Mouse (Mus musculus): Measurements from ENCODE around the gene Cdh23.

Cdh23 gene

DNA sequence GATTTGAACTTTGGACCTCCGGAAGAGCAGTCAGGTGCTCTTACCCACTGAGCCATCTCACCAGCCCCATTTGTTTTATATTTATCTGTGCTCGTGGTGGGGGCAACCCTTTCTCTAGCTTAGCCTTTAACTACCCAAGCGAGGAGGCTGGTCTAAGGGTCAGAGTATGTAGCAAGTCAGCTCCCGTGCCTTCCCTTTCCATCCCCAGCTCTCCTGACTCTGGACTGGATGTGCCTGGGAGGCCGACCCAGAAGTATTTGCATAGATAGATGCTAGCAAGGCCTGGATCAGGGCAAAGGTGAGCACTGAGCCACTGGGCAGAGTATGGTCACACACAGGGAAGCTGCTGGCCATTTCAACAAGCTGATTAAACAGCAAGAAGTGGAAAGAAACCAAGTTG is 12.5 kb upstream of the Cdh23 start:
- DNase-seq (ENCODE audit: low read depth, low spot score) = no peak

DNA sequence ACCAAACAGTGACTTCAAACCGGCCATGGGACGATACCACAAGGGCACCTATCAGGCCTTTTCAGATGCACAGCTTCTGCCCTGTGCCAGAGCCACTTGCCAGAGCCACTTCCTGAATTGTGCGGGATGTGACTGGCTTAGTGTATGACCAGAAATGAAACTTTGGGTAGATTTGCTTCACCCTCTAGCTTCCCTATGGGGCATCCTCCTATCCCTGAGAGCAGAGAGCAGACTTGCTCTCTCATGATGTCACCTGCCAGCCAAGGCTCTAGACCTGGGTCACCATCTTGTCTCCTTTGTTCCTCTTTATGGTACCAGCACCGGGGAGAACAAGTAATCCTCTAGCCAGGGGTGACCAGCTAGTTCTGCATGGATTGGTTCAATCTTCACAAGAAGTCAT is 10.0 kb upstream of the Cdh23 start:
- no peak for DNase-seq (ENCODE audit: low read depth, low spot score)

GRCm38 (mm10) chr10:60705134-60705533 is 8.8 kb upstream of the Cdh23 start:
- DNase-seq (ENCODE audit: low read depth, low spot score) = no peak

DNA sequence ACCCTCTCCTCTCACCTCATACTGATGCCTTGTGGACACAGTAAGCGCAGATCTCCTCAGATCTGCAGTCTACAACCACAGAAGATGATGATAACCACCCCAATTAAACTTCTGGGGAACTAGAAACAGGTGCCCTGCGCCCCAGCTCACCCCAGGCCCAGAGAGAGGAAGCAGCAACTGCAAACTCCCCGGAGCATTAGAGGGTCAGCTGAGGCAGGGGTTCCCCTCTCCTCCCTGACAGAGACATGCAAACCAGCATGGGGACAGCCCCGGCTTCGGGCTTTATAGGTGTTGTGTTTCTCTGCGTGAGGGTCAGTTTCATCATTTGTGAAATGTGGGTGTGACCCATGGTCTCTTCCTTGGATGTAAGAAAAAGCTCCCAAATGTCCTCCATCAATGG is 1.5 kb upstream of the Cdh23 start:
- no peak for DNase-seq (ENCODE audit: low read depth, low spot score)

DNA sequence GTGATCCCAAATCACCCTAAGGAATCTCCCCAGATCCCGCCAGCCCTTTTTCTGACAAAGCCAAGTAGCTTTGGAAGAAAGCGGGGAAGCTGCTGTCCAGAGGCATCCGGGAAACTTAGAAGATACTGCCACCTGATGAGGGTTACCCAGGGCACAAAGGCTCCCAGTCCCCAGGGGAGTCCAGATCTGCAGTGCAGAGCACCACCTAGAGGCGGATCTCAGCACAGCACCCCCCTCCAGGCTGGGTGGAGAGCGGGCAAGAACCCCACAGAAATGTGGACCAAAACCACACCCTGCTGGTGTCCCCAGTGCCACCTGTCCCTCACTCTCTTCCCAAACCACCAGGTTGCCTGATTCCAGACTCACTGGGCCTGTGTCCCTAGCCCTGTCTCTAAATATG is 685 bp upstream of the Cdh23 start:
- peak; percentile 79 for DNase-seq (ENCODE audit: low read depth, low spot score)

GRCm38 (mm10) chr10:60691671-60692390 is 4.5 kb downstream of the Cdh23 start:
- DNase-seq (ENCODE audit: low read depth, low spot score) = peak; percentile 21

- DNase-seq (ENCODE audit: low read depth, low spot score) = no peak
These were observed 5.3 kb downstream of the Cdh23 start for GRCm38 (mm10) chr10:60690960-60691359.

DNA sequence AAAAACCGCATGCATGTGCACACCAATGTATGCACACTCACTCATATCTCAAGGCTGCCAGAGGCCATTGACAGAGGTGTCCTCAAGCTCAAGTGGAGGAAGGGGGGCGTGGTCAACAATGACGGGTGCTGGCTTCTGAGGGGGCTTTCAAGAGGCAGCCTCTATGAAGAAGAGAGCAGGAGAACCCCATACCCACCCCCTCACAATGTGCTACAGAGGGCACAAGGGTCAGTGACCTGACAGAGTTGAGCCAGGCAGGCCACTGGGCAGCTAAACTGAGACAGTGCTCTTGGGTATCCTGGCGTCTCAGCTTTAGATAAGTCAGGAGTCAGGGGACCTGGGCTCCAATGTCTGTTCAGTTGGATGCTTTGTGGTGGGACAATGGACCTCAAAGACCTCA is 6.9 kb downstream of the Cdh23 start:
- DNase-seq (ENCODE audit: low read depth, low spot score) = no peak

DNA sequence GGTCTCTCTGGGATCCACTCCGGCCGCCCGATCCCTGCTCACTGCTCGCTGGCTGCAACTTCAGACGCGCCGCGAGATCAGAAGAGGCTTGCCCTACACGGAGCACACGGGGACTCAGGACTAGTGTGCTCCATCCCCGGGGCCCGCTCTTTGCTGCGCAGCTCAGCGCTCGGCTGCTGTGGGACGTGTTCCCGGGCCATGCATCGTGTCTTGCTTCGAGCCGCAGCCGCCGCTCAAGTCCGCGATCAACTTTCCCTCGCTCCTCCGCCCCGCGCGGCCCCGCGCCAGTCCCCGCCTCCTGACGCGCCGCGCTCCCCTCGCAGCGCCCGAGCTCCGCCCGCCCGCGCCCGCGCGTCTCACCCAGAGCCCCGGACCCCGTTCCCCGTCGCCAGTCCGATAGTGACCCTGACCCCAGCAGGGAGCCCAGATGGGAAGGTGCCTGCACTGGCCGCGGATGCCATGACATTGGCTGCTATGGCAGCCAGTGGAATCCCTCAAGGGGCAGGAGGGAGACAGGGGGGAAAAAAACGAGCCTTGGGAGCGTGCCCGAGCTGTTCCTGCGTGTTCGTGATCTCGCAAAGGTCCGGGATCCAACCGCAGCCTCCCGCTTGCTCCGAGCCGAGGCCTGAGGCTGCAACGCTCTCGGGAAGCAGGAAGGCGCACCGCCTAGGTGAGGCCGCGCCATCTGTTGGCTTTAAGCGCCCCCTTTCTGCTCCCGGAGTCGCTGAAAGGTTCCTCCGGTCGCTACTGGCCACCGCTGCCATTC is 9.1 kb downstream of the Cdh23 start:
- peak; percentile 22 for DNase-seq (ENCODE audit: low read depth, low spot score)

DNA sequence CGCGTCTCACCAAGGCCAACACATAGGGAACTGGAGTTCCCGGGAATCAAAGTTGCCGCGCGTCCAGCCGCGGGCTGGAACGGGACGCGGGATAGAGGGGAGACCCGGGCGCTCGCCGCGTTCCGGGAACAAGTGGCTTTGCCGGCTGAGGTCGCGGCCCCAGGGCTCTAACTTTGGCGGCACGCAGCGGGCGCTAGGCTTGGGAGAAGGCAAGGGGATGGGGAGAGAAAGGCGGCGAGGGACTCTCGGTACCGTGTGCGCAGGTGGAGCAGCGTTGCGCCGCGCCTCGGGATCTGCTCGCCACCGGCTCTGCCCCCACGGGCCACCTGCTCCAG is 9.7 kb downstream of the Cdh23 start:
- no peak for DNase-seq (ENCODE audit: low read depth, low spot score)

DNA sequence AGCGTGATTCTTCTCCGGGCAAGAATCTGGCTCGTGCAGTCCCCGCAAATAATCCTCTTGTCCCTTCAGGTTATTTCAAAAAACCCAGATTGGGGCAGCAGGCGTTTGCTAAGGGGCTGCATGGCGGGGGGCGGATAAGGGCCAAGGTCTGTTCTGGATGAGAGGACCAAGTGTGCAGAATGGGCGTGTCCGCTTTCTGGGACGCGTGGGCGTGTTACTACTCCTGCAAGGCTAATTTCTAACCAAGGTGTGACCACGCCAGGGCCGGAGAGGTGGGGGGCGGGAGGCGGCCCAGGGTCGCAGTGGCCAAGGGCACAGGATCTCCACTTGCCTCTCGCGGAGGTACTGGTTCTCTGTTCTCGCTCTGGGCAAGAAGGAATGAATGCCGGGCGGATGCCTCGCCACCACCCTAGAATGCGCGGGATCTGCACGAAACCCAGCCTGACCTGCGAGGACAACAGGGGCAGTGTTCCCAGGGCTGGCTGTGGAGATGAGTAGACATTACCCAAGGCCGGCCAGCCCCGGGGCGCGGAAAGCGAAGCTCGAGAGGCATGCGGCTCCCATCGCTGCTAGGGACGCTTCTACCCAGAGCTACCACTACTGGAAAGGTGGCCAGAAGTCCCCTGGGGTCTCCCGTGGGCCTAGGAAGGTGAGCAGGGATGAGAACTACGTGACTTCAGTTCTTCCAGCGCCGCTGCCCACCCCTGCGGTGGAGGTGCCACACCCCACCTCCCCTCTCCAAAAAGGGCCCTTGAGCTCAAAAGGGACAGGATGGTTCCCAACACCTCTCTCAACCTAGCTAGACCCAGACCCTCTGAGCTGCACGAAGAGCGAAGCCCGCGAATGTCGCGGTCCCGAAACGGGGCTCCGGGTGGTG is 10.3 kb downstream of the Cdh23 start:
- no peak for DNase-seq (ENCODE audit: low read depth, low spot score)

GRCm38 (mm10) chr10:60678926-60679325 is 17.4 kb downstream of the Cdh23 start:
- DNase-seq (ENCODE audit: low read depth, low spot score) = no peak

DNA sequence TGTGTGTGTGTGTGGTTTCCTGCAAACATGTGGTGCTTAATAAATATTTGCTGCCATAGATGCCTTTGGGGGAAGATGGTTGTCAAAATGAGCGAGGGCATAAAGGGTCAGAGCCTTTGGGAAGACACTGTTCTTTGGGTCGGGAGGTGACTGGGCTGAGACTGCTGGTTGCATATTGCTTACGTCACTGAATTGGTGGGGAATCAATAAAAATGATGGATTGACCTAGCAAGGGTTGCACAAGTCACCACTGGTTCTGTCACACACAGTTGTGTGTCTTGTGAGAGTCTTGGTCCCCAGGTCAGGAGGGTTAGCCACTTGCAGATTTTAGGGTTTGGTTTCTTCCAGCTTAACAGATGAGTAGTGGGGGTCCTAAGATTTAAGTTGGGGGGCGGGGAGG is 19.0 kb downstream of the Cdh23 start:
- DNase-seq (ENCODE audit: low read depth, low spot score) = no peak

GRCm38 (mm10) chr10:60670166-60670565 is 26.1 kb downstream of the Cdh23 start:
- no peak for DNase-seq (ENCODE audit: low read depth, low spot score)

DNA sequence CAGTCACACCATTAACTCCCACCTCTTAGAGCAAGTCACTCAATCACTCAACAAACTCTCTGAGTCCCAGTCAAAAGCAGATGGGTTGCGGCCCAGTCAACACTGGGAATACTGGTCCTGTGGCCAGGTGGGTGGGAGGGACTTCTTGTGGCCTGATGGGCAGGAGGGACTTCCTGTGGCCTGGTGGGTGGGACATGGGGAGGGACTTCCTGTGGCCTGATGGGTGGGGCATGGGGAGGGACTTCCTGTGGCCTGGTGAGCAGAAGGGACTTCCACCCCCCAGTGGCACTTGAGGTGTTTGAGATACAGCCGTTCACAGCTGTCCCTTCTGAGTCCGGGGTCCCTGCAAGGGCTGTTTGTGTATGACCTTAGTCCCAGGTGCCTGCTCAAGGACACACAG is 27.7 kb downstream of the Cdh23 start:
- no peak for DNase-seq (ENCODE audit: low read depth, low spot score)

DNA sequence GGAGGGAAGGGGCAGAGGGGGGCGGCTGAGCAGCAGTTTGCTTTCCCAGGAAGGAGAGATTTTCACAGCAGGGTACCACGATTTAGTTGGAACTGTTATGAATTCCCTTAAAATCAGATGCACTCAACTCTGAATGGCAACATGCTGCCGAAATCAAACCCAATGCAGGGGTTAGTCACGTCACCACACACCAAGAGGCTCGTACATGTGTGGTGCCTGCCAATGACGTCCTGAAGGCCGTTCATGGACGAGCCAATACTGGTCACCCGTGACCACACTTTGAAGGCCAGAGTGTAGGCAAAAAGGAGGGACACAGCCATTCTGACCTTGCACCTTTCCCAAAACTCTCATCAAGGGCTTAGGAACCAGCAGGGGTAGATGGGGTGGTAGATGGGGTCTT is 35.3 kb downstream of the Cdh23 start:
- no peak for DNase-seq (ENCODE audit: low read depth, low spot score)

DNA sequence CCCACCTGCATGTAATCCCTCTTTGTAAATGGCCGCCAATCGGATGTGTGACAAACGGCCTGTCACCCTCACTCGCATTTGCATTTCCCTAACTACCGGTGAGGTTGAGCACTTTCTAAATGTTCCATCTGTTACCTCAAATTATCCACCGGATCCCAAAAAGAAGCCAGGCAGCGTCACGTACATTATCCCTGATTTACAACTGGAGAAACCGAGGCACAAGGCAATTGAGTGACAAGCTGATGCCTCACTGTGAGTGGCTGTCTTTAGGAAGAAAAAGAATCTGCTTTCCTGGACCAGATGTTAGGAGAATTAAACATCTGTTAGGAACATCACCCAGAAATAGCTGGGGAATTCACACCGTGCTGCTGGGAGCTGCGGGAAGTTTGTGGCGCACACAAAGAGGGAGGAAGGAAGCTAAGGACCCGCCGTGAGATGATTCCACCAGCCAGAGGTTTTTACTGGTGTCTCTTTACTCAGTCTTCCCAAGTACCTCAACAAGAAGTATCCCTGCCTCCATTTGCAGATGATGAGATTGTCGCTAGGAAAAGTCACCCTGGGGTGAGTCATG is 36.8 kb downstream of the Cdh23 start:
- DNase-seq (ENCODE audit: low read depth, low spot score) = no peak

- DNase-seq (ENCODE audit: low read depth, low spot score) = no peak
These were observed 38.1 kb downstream of the Cdh23 start for GRCm38 (mm10) chr10:60658176-60658575.

GRCm38 (mm10) chr10:60653675-60654074 is 42.6 kb downstream of the Cdh23 start:
- DNase-seq (ENCODE audit: low read depth, low spot score) = no peak

GRCm38 (mm10) chr10:60653106-60653505 is 43.2 kb downstream of the Cdh23 start:
- no peak for DNase-seq (ENCODE audit: low read depth, low spot score)

GRCm38 (mm10) chr10:60644079-60644641 is 52.1 kb downstream of the Cdh23 start:
- DNase-seq (ENCODE audit: low read depth, low spot score) = no peak

- no peak for DNase-seq (ENCODE audit: low read depth, low spot score)
These were observed 57.0 kb downstream of the Cdh23 start for GRCm38 (mm10) chr10:60639291-60639690.

Measured in CD4-positive, CD25-positive, alpha-beta regulatory T cell, adult 2 months (primary cell).